Mouse (Mus musculus): ENCODE results near the gene 1600002K03Rik. TPM values are rescaled to one million over a fixed set of nuclear protein-coding genes. Genes with fewer than 3 reads are reported as not detected.

Gene 1600002K03Rik
- polyA plus RNA-seq (2015; fragmentation: Nextera tagmentation; extraction: Ambion mirVana), result 11.0 and 12.5 TPM in 2 replicates

DNA sequence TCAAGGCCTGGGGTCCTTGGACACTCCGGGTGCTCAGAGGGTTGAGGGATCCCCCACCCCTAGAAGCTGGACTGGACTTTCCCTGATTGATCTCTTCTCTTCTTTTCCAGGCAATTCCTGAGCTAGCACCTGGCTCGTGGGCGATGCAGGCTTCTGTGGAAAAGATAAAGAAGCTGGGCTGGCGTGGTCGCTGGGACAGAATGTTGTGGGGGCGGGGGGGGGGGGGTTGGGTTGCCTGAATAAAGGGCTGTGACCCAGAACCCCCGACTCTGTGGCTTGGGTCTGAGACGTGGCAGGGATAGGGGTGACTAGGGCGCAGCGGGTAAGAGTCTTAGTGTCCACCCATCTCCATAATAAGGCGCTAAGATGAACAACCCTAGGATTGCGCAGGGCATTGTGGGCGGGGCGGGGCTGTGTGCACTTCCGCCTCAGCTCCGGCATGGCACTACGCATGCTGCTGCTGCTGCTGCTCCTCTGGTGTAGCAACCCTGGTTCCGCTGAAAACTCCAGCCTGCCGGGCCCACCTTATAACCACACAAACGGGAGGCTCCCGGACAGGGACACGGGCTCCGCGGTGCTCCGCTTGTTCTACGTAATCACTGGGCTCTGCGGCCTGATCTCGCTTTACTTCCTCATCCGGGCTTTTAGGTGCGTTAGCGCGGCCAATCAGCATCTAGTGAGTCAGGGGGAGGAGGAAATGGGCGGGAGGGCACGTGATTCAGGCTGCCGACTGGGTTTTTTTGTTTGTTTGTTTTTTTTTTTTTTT is at the start of gene 1600002K03Rik:
Gene 1600002K03Rik (plus strand): TSS at position 418 of the 766 bp plus-strand sequence.

DNA sequence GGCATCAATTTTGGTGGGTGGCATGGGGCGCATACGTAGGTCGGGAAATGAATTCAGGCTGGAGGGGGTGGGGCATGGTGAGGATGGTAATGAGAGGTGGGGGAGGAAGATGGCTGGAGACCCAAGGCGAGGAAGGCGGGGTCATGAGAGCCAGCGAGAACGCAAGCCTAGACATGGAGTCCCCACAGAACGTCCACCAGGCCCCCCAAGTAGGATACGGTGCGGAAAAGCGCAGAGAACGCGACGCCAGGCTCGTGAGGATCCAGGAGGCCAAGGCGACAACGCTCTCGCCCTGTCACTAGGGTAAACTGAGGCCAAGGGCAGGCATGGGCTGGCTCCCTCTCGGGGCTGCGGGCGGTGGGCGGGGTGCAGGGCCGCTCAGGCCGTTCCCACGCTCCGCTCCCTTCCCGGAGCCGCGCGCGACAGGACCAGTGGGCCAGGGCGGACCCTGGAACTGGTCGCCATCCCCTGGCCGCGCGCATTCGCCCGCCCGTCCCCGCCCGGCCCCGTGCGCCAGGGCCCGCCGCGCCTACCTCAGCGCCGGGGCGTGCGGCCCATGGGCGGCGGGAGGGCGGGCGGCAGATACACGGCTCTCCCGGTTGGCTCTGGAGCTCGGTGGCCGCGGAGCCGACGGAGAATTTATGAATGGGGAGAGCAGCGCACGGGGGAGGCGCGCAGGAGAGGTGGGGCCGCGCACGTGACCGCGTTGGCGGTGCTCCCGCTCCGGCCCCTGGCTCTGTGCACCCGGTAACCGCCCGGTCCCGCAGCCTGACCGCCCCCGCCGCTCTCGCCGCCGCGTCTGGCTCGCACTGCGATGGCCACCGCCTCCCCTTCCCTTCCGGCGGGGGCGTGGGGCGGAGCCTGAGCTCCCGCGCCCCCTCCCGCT is 33.9 kb upstream of the 1600002K03Rik start, which contains the start of gene Atp5d:
Gene Atp5d (plus strand): TSS at position 80 of the 886 bp plus-strand sequence.

DNA sequence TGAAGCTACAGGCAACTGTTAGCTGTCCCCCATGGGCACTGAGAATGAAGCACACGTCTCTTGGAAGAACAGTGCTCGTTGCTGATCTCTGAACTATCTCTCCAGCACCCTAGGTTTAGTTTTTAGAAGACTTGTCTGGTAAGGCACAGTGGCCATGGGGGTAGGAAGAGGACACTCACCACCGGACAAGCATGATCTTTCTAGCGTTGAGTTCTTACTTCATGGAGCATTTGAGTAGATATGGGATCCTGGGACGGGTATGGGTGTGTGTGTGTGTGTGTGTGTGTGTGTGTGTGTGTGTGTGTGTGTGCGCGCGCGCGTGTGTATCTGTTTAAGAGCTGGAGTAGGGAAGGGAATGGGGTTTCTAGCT is 32.1 kb upstream of the 1600002K03Rik start, which contains the start of gene Cbarp:
Gene Cbarp (minus strand): TSS at position 170 of the 370 bp plus-strand sequence.

DNA sequence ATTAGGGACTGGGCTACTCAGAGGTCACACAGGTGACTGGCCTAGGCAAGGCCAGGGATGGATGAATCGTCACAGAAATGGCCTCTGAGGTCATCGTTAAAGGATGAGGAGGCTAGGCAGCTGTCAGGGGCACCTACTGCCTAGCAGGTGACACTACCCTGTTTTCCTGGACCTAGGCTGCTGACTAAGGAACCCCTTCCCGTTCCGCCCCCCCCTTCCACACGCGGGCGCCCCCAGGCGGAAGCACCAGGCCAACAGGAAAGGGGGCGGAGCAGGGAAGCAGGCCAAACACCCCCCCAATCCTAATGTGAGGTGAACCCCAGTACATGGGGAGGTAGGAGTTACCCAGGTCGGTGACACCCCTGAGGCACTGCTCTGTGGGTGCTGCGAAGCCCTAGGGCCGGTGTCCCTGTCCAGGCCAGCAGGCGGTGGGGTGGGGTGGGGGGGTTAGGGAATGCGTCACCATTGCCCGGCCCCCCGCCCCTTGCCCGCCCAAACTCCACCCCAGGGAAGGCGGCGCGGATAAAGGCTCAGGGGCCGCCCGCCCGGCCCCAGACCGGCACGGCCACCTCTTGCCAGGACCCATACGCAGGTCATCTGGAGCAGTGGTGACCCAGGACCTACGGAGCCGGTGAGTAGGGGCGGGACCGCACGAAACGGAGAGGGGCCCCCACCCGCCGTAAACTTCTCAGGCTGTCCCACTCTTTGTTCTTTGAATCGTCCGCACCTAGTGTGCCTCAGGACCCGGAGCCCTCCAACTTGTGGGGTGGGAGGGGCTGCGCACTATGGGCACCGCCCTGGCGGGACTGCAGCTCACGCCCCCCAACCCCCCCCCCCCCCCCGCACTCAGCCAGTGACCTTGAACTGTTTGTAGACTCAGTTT is 24.8 kb upstream of the 1600002K03Rik start, which contains the start of gene Midn:
Gene Midn (plus strand): TSS at position 554 of the 883 bp plus-strand sequence.

DNA sequence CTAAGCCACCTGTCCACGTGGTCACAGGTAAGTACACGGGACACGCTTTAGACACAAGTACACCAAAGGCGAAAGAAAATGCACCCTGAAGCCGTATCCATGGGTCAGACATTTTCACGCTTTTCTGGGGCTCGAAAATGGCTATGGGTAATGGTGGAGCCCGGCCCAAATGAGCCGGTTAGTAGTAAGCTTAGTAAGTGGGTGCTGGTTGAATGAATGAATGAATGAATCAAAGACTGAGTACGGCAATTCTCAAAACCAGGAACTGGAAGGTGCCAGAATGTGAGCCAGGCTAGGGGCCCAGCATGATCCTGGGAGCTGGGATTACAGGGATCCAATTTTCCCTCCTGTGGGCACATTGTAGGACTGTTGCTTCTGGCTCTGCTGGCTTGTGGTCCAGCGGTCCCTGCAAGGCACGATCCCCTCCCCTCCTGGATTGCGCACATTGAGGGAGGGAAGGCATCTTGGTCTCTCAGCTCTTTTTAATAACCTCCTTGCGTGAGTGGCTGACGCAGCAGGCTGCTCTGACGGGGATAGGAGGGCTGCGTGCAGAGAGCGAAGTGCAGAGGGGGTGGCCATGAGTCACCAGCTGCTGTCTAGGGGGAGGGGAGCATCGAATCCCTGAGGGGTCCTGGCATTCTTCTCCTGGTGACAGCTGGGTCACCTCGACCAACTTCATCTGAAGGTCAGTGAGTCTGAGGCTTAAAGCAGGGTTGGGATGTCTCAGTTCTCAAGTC is 7.2 kb upstream of the 1600002K03Rik start, which contains the start of gene Cirbp:
Gene Cirbp (plus strand): TSS at position 594 of the 737 bp plus-strand sequence.

DNA sequence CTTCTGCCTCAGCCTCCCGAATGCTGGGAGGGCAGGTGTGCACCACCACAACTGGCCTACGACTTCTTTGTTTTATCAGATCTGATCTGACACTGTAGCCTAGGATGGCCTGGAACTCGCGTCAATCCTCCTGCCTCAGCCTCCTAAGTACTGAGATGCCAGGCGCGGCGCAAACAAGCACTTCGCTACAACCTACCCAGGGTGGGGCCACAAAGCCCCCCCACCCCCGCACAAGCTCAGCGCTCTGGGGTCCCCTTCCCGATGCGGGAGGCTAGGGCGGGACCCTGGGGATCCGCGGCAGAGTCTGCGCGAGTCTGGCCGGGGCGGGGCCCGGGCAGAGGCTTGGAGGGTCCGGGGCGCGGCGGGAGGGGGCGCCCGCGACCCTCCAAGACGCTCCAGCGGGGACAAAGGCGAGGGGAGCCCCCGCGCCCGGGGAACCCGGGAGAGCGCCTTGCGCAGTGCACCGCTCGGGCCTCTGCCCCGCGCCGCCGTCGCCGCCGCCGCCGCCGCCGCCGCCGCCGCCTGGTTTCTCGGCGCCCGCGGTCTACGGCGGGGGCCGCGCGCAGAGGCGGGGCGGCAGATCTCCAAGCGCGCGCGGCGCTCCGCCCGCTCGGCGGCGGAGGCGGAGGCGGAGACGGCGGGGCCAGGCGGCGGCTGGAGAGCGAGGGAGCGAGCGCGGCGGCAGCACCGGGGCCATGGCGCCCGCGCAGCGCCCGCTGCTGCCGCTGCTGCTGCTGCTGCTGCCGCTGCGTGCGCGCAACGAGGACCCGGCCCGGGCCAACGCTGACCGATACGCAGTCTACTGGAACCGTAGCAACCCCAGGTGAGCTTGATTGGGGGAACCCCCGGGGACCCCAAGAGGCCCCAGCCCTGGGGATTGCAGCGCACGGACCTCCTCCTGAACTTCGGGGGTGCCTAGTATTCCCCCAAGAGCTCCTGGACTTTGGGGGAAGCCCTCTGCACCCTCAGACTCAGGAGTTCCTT is 6.6 kb downstream of the 1600002K03Rik start, which contains the start of gene Efna2:
Gene Efna2 (plus strand): TSS at position 415 of the 984 bp plus-strand sequence.

Other genes starting within 250 kb of the 1600002K03Rik start
- 6.2 and 8.2 TPM in 2 replicates for gene Arid3a, start 245.9 kb upstream of the 1600002K03Rik start, polyA plus RNA-seq (2015; fragmentation: Nextera tagmentation; extraction: Ambion mirVana)
- 64.8 and 66.8 TPM in 2 replicates for gene Wdr18, start 212.8 kb upstream of the 1600002K03Rik start, polyA plus RNA-seq (2015; fragmentation: Nextera tagmentation; extraction: Ambion mirVana)
- 0.11 TPM in 2 replicates for gene Grin3b, start 202.2 kb upstream of the 1600002K03Rik start, polyA plus RNA-seq (2015; fragmentation: Nextera tagmentation; extraction: Ambion mirVana)
- 16.8 and 16.9 TPM in 2 replicates for gene Tmem259, start 188.6 kb upstream of the 1600002K03Rik start, polyA plus RNA-seq (2015; fragmentation: Nextera tagmentation; extraction: Ambion mirVana)
- gene Cnn2, start 184.4 kb upstream of the 1600002K03Rik start, polyA plus RNA-seq (2015; fragmentation: Nextera tagmentation; extraction: Ambion mirVana), result 98.3 and 121 TPM in 2 replicates
- gene Abca7, start 176.4 kb upstream of the 1600002K03Rik start, polyA plus RNA-seq (2015; fragmentation: Nextera tagmentation; extraction: Ambion mirVana), result 8.3 and 8.8 TPM in 2 replicates
- gene Arhgap45, start 156.3 kb upstream of the 1600002K03Rik start, polyA plus RNA-seq (2015; fragmentation: Nextera tagmentation; extraction: Ambion mirVana), result 34.2 and 41.9 TPM in 2 replicates
- 108 and 111 TPM in 2 replicates for gene Polr2e, start 133.1 kb upstream of the 1600002K03Rik start, polyA plus RNA-seq (2015; fragmentation: Nextera tagmentation; extraction: Ambion mirVana)
- 650 and 699 TPM in 2 replicates for gene Gpx4, start 125.8 kb upstream of the 1600002K03Rik start, polyA plus RNA-seq (2015; fragmentation: Nextera tagmentation; extraction: Ambion mirVana)
- gene Sbno2, start 67.4 kb upstream of the 1600002K03Rik start, polyA plus RNA-seq (2015; fragmentation: Nextera tagmentation; extraction: Ambion mirVana), result 15.9 and 16.2 TPM in 2 replicates
- 27.2 and 28.1 TPM in 2 replicates for gene Stk11, start 57.1 kb upstream of the 1600002K03Rik start, polyA plus RNA-seq (2015; fragmentation: Nextera tagmentation; extraction: Ambion mirVana)
- 340 and 357 TPM in 2 replicates for gene Atp5d, start 34.3 kb upstream of the 1600002K03Rik start, polyA plus RNA-seq (2015; fragmentation: Nextera tagmentation; extraction: Ambion mirVana)
- gene Cbarp, start 32.1 kb upstream of the 1600002K03Rik start, polyA plus RNA-seq (2015; fragmentation: Nextera tagmentation; extraction: Ambion mirVana), result 0.64 and 1.0 TPM in 2 replicates
- 6.4 and 8.1 TPM in 2 replicates for gene Midn, start 24.7 kb upstream of the 1600002K03Rik start, polyA plus RNA-seq (2015; fragmentation: Nextera tagmentation; extraction: Ambion mirVana)
- gene Cirbp, start 7.0 kb upstream of the 1600002K03Rik start, polyA plus RNA-seq (2015; fragmentation: Nextera tagmentation; extraction: Ambion mirVana), result 139 and 157 TPM in 2 replicates
- gene Efna2, start 6.5 kb downstream of the 1600002K03Rik start, polyA plus RNA-seq (2015; fragmentation: Nextera tagmentation; extraction: Ambion mirVana), result 2.0 and 3.0 TPM in 2 replicates
- gene Mum1, start 53.5 kb downstream of the 1600002K03Rik start, polyA plus RNA-seq (2015; fragmentation: Nextera tagmentation; extraction: Ambion mirVana), result 34.1 and 39.0 TPM in 2 replicates
- 272 and 282 TPM in 2 replicates for gene Ndufs7, start 76.2 kb downstream of the 1600002K03Rik start, polyA plus RNA-seq (2015; fragmentation: Nextera tagmentation; extraction: Ambion mirVana)
- gene Gamt, start 88.1 kb downstream of the 1600002K03Rik start, polyA plus RNA-seq (2015; fragmentation: Nextera tagmentation; extraction: Ambion mirVana), result 6.0 and 8.6 TPM in 2 replicates
- 45.5 and 45.9 TPM in 2 replicates for gene Dazap1, start 88.5 kb downstream of the 1600002K03Rik start, polyA plus RNA-seq (2015; fragmentation: Nextera tagmentation; extraction: Ambion mirVana)
- 877 and 915 TPM in 2 replicates for gene Rps15, start 119.5 kb downstream of the 1600002K03Rik start, polyA plus RNA-seq (2015; fragmentation: Nextera tagmentation; extraction: Ambion mirVana)
- 0.12 and 0.13 TPM in 2 replicates for gene Apc2, start 123.0 kb downstream of the 1600002K03Rik start, polyA plus RNA-seq (2015; fragmentation: Nextera tagmentation; extraction: Ambion mirVana)
- gene 2310011J03Rik, start 147.6 kb downstream of the 1600002K03Rik start, polyA plus RNA-seq (2015; fragmentation: Nextera tagmentation; extraction: Ambion mirVana), result 51.7 and 54.7 TPM in 2 replicates
- 5.2 and 5.4 TPM in 2 replicates for gene Pcsk4, start 156.6 kb downstream of the 1600002K03Rik start, polyA plus RNA-seq (2015; fragmentation: Nextera tagmentation; extraction: Ambion mirVana)
- gene Reep6, start 157.0 kb downstream of the 1600002K03Rik start, polyA plus RNA-seq (2015; fragmentation: Nextera tagmentation; extraction: Ambion mirVana), result 5.7 and 6.7 TPM in 2 replicates
- 3.7 and 3.8 TPM in 2 replicates for gene Adamtsl5, start 175.5 kb downstream of the 1600002K03Rik start, polyA plus RNA-seq (2015; fragmentation: Nextera tagmentation; extraction: Ambion mirVana)
- 0.12 TPM in 1 of 2 replicates, not detected in the other for gene Plk5, start 183.5 kb downstream of the 1600002K03Rik start, polyA plus RNA-seq (2015; fragmentation: Nextera tagmentation; extraction: Ambion mirVana)
- gene Mex3d, start 214.7 kb downstream of the 1600002K03Rik start, polyA plus RNA-seq (2015; fragmentation: Nextera tagmentation; extraction: Ambion mirVana), result 2.8 TPM in 2 replicates
- 57.4 and 67.9 TPM in 2 replicates for gene Mbd3, start 226.6 kb downstream of the 1600002K03Rik start, polyA plus RNA-seq (2015; fragmentation: Nextera tagmentation; extraction: Ambion mirVana)
- gene Uqcr11, start 233.9 kb downstream of the 1600002K03Rik start, polyA plus RNA-seq (2015; fragmentation: Nextera tagmentation; extraction: Ambion mirVana), result 586 and 595 TPM in 2 replicates